Mouse (Mus musculus): ENCODE results near the gene Fgf15. TPM values are rescaled to one million over a fixed set of nuclear protein-coding genes. Genes with fewer than 3 reads are reported as not detected.
"Not testable (repeated sequence)": the region's sequence is repeated elsewhere in the genome, so short reads cannot be mapped to it uniquely, and the experiment has no call there.

The Fgf15 gene
- polyA plus RNA-seq, 1 experiment, result not detected

- WGBS, result 75% methylated on average over 2 of the region's 2 CpGs
- no peak overlapping the region for H3K27ac ChIP-seq (ENCODE audit: insufficient read depth, low read length)
- DNase-seq, result no peak
- H3K27me3 ChIP-seq (ENCODE audit: control insufficient read depth, insufficient read depth, low read length), result no peaks in the 10 kb centered on the region; the same call in 1 of the 2 replicates
- no peak overlapping the region for H3K4me3 ChIP-seq (replicated peaks; ENCODE audit: insufficient read depth, low read depth, low read length)
- H3K4me1 ChIP-seq (ENCODE audit: control insufficient read depth, insufficient read depth, low read length), result no peaks in the 10 kb centered on the region
- TF ChIP-seq CTCF (IDR thresholded peaks at IDR 0.05; ENCODE audit: borderline replicate concordance, insufficient read depth, low read depth, low read length), result no peak
- no peak for TF ChIP-seq POLR2A (IDR thresholded peaks at IDR 0.05; ENCODE audit: borderline replicate concordance, insufficient read depth, low read length)
These were observed 4.5 kb upstream of the Fgf15 start for GRCm38 (mm10) chr7:144891863-144892262.

- H3K27ac ChIP-seq (ENCODE audit: insufficient read depth, low read length), result no peak overlapping the region
- no peak overlapping the region for H3K4me3 ChIP-seq (replicated peaks; ENCODE audit: insufficient read depth, low read depth, low read length)
- TF ChIP-seq POLR2A (IDR thresholded peaks at IDR 0.05; ENCODE audit: borderline replicate concordance, insufficient read depth, low read length) (no peak), CTCF (IDR thresholded peaks at IDR 0.05; ENCODE audit: borderline replicate concordance, insufficient read depth, low read depth, low read length) (no peak)
- H3K4me1 ChIP-seq (ENCODE audit: control insufficient read depth, insufficient read depth, low read length), result no peaks in the 10 kb centered on the region
- no peaks in the 10 kb centered on the region; the same call in 1 of the 2 replicates for H3K27me3 ChIP-seq (ENCODE audit: control insufficient read depth, insufficient read depth, low read length)
- DNase-seq, result no peak
- WGBS, result 39% methylated on average over 6 of the region's 6 CpGs
These were observed 4.0 kb upstream of the Fgf15 start for GRCm38 (mm10) chr7:144892322-144892721.

DNA sequence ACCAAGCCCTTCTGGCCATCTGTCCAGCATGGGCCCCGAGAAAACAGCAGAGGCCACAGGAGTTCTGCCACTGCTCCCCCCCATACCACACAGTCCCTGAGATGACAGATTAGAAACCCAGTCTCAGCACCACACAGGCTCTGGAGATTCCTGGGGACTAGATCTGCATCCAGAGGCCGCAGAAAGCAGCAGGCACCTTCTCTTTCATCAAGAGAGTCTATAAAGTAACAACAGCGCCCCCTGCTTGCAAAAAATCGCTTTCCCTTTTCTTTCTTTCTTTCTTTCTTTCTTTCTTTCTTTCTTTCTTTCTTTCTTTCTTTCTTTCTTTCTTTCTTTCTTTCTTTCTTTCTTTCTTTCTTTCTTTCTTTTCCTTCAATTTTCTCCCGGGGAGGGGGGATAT lies 2.1 kb upstream of the Fgf15 start:
- no peak for TF ChIP-seq POLR2A (IDR thresholded peaks at IDR 0.05; ENCODE audit: borderline replicate concordance, insufficient read depth, low read length)
- peak; percentile 29; the same call in 1 of the 2 replicates for TF ChIP-seq CTCF (IDR thresholded peaks at IDR 0.05; ENCODE audit: borderline replicate concordance, insufficient read depth, low read depth, low read length)
- H3K27ac ChIP-seq (ENCODE audit: insufficient read depth, low read length), result no peak overlapping the region
- H3K27me3 ChIP-seq (ENCODE audit: control insufficient read depth, insufficient read depth, low read length), result no peaks in the 10 kb centered on the region; the same call in 1 of the 2 replicates
- H3K4me3 ChIP-seq (replicated peaks; ENCODE audit: insufficient read depth, low read depth, low read length), result no peak overlapping the region
- no peak for DNase-seq
- 8% methylated on average over 5 of the region's 5 CpGs for WGBS
- no peaks in the 10 kb centered on the region for H3K4me1 ChIP-seq (ENCODE audit: control insufficient read depth, insufficient read depth, low read length)

DNA sequence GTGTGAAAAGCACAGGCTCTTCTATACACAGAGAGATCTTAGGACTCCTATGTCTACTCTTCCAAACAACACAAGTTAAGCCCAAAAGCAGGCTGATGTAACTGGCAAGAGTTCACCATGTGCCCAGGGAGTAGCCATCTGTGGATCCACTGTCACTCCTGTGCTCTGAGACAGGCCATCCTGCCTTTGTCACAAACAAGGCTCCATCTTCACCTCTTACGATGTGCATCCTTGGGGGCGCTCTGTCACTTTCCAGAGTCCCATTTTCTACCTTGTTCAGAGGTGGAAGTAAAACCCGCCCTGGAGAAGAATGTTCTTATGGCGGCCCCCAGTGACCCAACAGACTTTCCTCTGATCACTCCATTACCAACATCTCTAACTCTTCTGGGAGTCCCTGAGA lies 1.6 kb upstream of the Fgf15 start:
- no peaks in the 10 kb centered on the region; the same call in 1 of the 2 replicates for H3K27me3 ChIP-seq (ENCODE audit: control insufficient read depth, insufficient read depth, low read length)
- TF ChIP-seq CTCF (IDR thresholded peaks at IDR 0.05; ENCODE audit: borderline replicate concordance, insufficient read depth, low read depth, low read length) (no peak), POLR2A (IDR thresholded peaks at IDR 0.05; ENCODE audit: borderline replicate concordance, insufficient read depth, low read length) (no peak)
- DNase-seq, result no peak
- H3K4me1 ChIP-seq (ENCODE audit: control insufficient read depth, insufficient read depth, low read length), result no peaks in the 10 kb centered on the region
- no peak overlapping the region for H3K4me3 ChIP-seq (replicated peaks; ENCODE audit: insufficient read depth, low read depth, low read length)
- no peak overlapping the region for H3K27ac ChIP-seq (ENCODE audit: insufficient read depth, low read length)
- 8% methylated on average over 4 of the region's 4 CpGs for WGBS

DNA sequence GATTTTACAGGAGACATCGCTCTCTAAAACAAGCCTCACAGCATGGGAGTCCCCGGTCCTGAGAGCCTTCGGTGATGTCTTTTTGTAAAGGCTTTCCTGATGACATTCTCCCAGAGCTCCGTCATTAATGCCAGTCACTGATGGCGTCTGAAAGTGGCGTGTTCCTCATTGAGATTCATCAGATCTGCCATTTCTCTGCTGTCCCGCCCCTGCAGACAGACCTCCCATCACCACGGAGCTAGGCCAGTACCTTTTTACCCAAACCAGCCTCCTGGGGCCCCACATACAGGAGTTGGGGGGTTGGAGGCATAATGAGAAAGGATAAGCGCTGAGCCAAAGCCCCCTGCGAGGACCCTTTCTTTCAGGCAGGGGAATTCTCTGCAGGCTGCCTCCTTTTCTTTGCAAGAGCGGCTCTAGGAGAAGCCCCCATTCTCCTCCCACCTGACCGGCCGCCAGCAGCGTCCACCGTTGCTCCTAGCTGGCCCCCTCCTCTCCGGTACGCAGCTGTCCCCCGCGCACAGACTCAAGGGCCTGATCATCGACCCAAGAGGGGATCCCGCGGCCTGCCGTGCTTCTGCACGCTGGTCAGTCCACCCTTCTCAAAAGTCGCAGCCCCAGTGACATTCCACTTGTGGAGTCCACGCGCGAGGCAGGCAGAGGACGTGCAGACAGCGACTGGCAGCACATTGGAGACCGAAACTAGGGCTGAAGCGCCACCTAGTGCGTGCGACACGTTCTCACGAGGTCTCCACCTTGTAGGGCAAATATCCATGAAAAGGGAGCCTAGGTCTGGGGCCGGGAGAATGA lies 823 bp upstream of the Fgf15 start:
- TF ChIP-seq POLR2A (IDR thresholded peaks at IDR 0.05; ENCODE audit: borderline replicate concordance, insufficient read depth, low read length) (no peak), CTCF (IDR thresholded peaks at IDR 0.05; ENCODE audit: borderline replicate concordance, insufficient read depth, low read depth, low read length) (peak; percentile 87)
- H3K27me3 ChIP-seq (ENCODE audit: control insufficient read depth, insufficient read depth, low read length), result no peaks in the 10 kb centered on the region; the same call in 1 of the 2 replicates
- DNase-seq, result peak; percentile 71 to 76
- H3K27ac ChIP-seq (ENCODE audit: insufficient read depth, low read length), result no peak overlapping the region
- peak overlapping the region; percentile 8 for H3K4me3 ChIP-seq (replicated peaks; ENCODE audit: insufficient read depth, low read depth, low read length)
- no peaks in the 10 kb centered on the region for H3K4me1 ChIP-seq (ENCODE audit: control insufficient read depth, insufficient read depth, low read length)
- WGBS, result under 1% methylated on average over 37 of the region's 37 CpGs

DNA sequence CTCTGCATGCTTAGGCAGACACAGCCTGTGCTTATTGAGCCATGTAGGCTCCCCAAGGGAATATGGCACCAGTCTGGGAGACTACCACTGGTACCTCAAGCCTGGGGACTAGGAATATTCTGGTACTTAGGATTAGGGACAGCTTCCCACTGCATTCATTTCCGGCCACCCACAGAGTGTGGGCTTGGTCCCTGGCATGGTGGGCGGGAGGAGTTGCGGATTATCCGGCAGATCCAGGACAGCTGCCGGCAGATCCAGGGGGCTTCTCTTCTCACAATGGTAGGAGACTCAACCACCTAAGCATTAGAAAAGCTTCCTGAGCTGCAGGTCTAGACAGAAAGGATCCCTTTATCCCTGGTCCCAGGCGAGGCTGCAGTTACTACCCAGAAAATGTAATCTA lies 2.2 kb downstream of the Fgf15 start:
- H3K4me3 ChIP-seq (replicated peaks; ENCODE audit: insufficient read depth, low read depth, low read length), result no peak overlapping the region
- H3K4me1 ChIP-seq (ENCODE audit: control insufficient read depth, insufficient read depth, low read length), result no peaks in the 10 kb centered on the region
- 76% methylated on average over 6 of the region's 6 CpGs for WGBS
- no peak overlapping the region for H3K27ac ChIP-seq (ENCODE audit: insufficient read depth, low read length)
- TF ChIP-seq POLR2A (IDR thresholded peaks at IDR 0.05; ENCODE audit: borderline replicate concordance, insufficient read depth, low read length), result no peak
- no peak for TF ChIP-seq CTCF (IDR thresholded peaks at IDR 0.05; ENCODE audit: borderline replicate concordance, insufficient read depth, low read depth, low read length)
- H3K27me3 ChIP-seq (ENCODE audit: control insufficient read depth, insufficient read depth, low read length), result no peaks in the 10 kb centered on the region; the same call in 1 of the 2 replicates
- DNase-seq, result no peak

DNA sequence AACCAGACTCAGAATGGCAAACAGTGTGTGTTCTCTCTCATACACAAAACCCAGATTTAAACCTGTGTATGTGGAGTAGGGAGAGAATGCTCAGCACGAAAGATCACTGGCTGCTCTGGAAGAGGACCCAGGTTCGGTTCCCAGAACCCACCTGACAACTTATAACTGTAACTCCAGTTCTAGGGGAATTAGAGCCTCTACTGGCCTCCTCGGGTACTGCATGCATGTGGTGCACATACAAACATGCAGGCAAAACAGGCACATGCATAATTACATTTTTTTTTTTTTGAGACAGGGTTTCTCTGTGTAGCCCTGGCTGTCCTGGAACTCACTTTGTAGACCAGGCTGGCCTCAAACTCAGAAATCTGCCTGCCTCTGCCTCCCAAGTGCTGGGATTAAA lies 9.2 kb downstream of the Fgf15 start:
- not testable (repeated sequence) for H3K27me3 ChIP-seq (ENCODE audit: control insufficient read depth, insufficient read depth, low read length); H3K4me1 ChIP-seq (ENCODE audit: control insufficient read depth, insufficient read depth, low read length); H3K4me3 ChIP-seq (replicated peaks; ENCODE audit: insufficient read depth, low read depth, low read length); DNase-seq; H3K27ac ChIP-seq (ENCODE audit: insufficient read depth, low read length)
- 96% methylated on average over 3 of the region's 3 CpGs for WGBS

- no peak overlapping the region for H3K27ac ChIP-seq (ENCODE audit: insufficient read depth, low read length)
- H3K4me1 ChIP-seq (ENCODE audit: control insufficient read depth, insufficient read depth, low read length), result no peaks in the 10 kb centered on the region
- peak; percentile 47 to 63 for DNase-seq
- H3K4me3 ChIP-seq (replicated peaks; ENCODE audit: insufficient read depth, low read depth, low read length), result no peak overlapping the region
- 12% methylated on average over 28 of the region's 28 CpGs for WGBS
- H3K27me3 ChIP-seq (ENCODE audit: control insufficient read depth, insufficient read depth, low read length), result no peaks in the 10 kb centered on the region
- TF ChIP-seq CTCF (IDR thresholded peaks at IDR 0.05; ENCODE audit: borderline replicate concordance, insufficient read depth, low read depth, low read length), result peak; percentile 78
- TF ChIP-seq POLR2A (IDR thresholded peaks at IDR 0.05; ENCODE audit: borderline replicate concordance, insufficient read depth, low read length), result no peak
These were observed 10.5 kb downstream of the Fgf15 start for GRCm38 (mm10) chr7:144906708-144907397.

Data from cerebellum, adult 2 months (tissue).